Mouse (Mus musculus) small intestine, adult 2 months (tissue): ENCODE measurements at regions not wholly inside any gene's neighbourhood (a gene's known extent, or its start where the extent isn't known, plus 50 kb on each side); places are given as distances from the start of the nearest gene placed in this dataset.

Experiments used
- CTCF ChIP-seq: fragments of 200-500 bp; IDR thresholded peaks from 2 replicates; pipeline ENCODE4 v1.5.1; 2012; ENCODE audit warnings: low read depth, mild to moderate bottlenecking, control low read depth, inconsistent platforms, low read length, moderate library complexity, mixed read lengths; ENCODE audit not compliant: insufficient replicate concordance, insufficient read length; ENCODE audit errors: extremely low read depth
- POLR2A ChIP-seq: fragments of 200-500 bp; IDR thresholded peaks from 2 replicates; pipeline ENCODE4 v1.6.1; 2012; ENCODE audit warnings: low read depth, mild to moderate bottlenecking, control low read depth, inconsistent platforms, low read length, moderate library complexity

- TF ChIP-seq CTCF, result no peak
- no peak for TF ChIP-seq POLR2A
Measured at GRCm38 (mm10) chr14:45805950-45806349, 148.0 kb upstream of the Ddhd1 start.
